Mouse (Mus musculus) CH12.LX (cell line): ENCODE measurements around the gene Gpr55. TPM values are rescaled to one million over a fixed set of nuclear protein-coding genes. Genes with fewer than 3 reads are reported as not detected.
A peak's percentile ranks its signal among the peaks of the same experiment; 100 is the strongest.

Experiments used
- DNase-seq: peaks from one replicate; pipeline ENCODE4 v3.0.0-alpha.2; 2013; ENCODE audit errors: extremely low read depth
- H3K27ac ChIP-seq: 2 replicates; pipeline ENCODE4 v1.5.1; 2012; ENCODE audit warnings: low read depth, mild to moderate bottlenecking, control low read depth, moderate library complexity; ENCODE audit not compliant: insufficient read depth
- H3K27me3 ChIP-seq: replicated peaks from 2 replicates; pipeline ENCODE3; 2012; ENCODE audit warnings: inconsistent platforms
- H3K36me3 ChIP-seq, 2 experiments: replicated peaks in 1 of 2; 2 replicates each; pipeline versions ENCODE3 to v1.6.1; 2012; ENCODE audit warnings: inconsistent platforms in 1 of 2, low read length in 1 of 2, mild to moderate bottlenecking in 1 of 2, mixed read lengths in 1 of 2, moderate library complexity in 1 of 2; ENCODE audit not compliant: control insufficient read depth in 1 of 2, insufficient read depth in 1 of 2
- H3K4me1 ChIP-seq, 2 experiments: 2 replicates each; pipeline ENCODE4 v1.6.1; 2012; ENCODE audit warnings: inconsistent platforms in 1 of 2, moderate library complexity in 1 of 2; ENCODE audit not compliant: insufficient read depth in 2 of 2, control insufficient read depth in 1 of 2
- H3K4me2 ChIP-seq: 2 replicates; pipeline ENCODE4 v1.6.1; 2012; ENCODE audit warnings: low read depth, mild to moderate bottlenecking, control low read depth; ENCODE audit not compliant: poor library complexity, insufficient read depth, severe bottlenecking
- H3K4me3 ChIP-seq, 3 experiments: fragments of 150-350 bp in 1 of 3; sonication (generic) in 1 of 3; replicated peaks in 1 of 3; 2 replicates each; pipeline versions ENCODE3 to v1.5.1; 2011 to 2012; ENCODE audit warnings: low read depth in 2 of 3, low read length in 2 of 3, mild to moderate bottlenecking in 2 of 3, moderate library complexity in 2 of 3, control low read depth in 1 of 3, improper control_type of control experiment in 1 of 3, inconsistent platforms in 1 of 3, mixed read lengths in 1 of 3; ENCODE audit not compliant: poor library complexity in 1 of 3
- H3K79me2 ChIP-seq: replicated peaks from 2 replicates; pipeline ENCODE4 v1.6.1; 2012; ENCODE audit warnings: mild to moderate bottlenecking, moderate library complexity; ENCODE audit not compliant: control insufficient read depth, poor library complexity, insufficient read depth, severe bottlenecking; ENCODE audit errors: extremely low read depth
- H3K9ac ChIP-seq: 2 replicates; pipeline ENCODE4 v1.6.1; 2012; ENCODE audit warnings: low read depth, mild to moderate bottlenecking, control low read depth, moderate library complexity; ENCODE audit not compliant: insufficient read depth
- H3K9me3 ChIP-seq: replicated peaks from 2 replicates; pipeline ENCODE3; 2012; ENCODE audit warnings: low read length, inconsistent platforms, mixed read lengths
- BHLHE40 ChIP-seq: IDR thresholded peaks from 2 replicates; pipeline ENCODE4 v1.6.1; 2011; ENCODE audit warnings: mild to moderate bottlenecking, low read depth, low read length, improper control_type of control experiment
- CHD1 ChIP-seq: IDR thresholded peaks from 2 replicates; pipeline ENCODE4 v1.6.1; 2012; ENCODE audit warnings: low read depth, low read length, improper control_type of control experiment, inconsistent platforms
- CHD2 ChIP-seq: IDR thresholded peaks from 2 replicates; pipeline ENCODE4 v1.6.1; 2011; ENCODE audit warnings: low read length, improper control_type of control experiment
- CTCF ChIP-seq, 2 experiments: IDR thresholded peaks in 1 of 2; conservative IDR thresholded peaks in 1 of 2; 2 replicates each; pipeline ENCODE4 v1.5.1; 2011 to 2012; ENCODE audit warnings: low read depth in 2 of 2, low read length in 2 of 2, improper control_type of control experiment in 1 of 2, inconsistent platforms in 1 of 2, mild to moderate bottlenecking in 1 of 2, moderate library complexity in 1 of 2
- E2F4 ChIP-seq: IDR thresholded peaks from 2 replicates; pipeline ENCODE4 v1.6.1; 2011; ENCODE audit warnings: low read depth, low read length, improper control_type of control experiment; ENCODE audit not compliant: insufficient replicate concordance
- ELF1 ChIP-seq: IDR thresholded peaks from 2 replicates; pipeline ENCODE4 v1.6.1; 2014; ENCODE audit warnings: low read depth, mild to moderate bottlenecking, inconsistent platforms, low read length, improper control_type of control experiment
- EP300 ChIP-seq: IDR thresholded peaks from 2 replicates; pipeline ENCODE4 v1.6.1; 2011; ENCODE audit warnings: low read length, improper control_type of control experiment
- ETS1 ChIP-seq: conservative IDR thresholded peaks from 2 replicates; pipeline ENCODE4 v1.6.1; 2012; ENCODE audit warnings: low read depth, mild to moderate bottlenecking, inconsistent platforms, low read length, improper control_type of control experiment, moderate library complexity
- GABPA ChIP-seq: IDR thresholded peaks from 2 replicates; pipeline ENCODE4 v1.6.1; 2012; ENCODE audit warnings: low read depth, low read length, improper control_type of control experiment, inconsistent platforms; ENCODE audit not compliant: insufficient replicate concordance
- HCFC1 ChIP-seq: IDR thresholded peaks from 2 replicates; pipeline ENCODE4 v1.6.1; 2012; ENCODE audit warnings: low read depth, mild to moderate bottlenecking, inconsistent platforms, low read length, improper control_type of control experiment
- IRF4 ChIP-seq: IDR thresholded peaks from 2 replicates; pipeline ENCODE4 v1.6.1; 2014; ENCODE audit warnings: low read depth, mild to moderate bottlenecking, inconsistent platforms, low read length, improper control_type of control experiment
- JUN ChIP-seq: IDR thresholded peaks from 2 replicates; pipeline ENCODE4 v1.6.1; 2011; ENCODE audit warnings: low read depth, mild to moderate bottlenecking, low read length, improper control_type of control experiment, moderate library complexity; ENCODE audit not compliant: insufficient read depth
- JUND ChIP-seq: conservative IDR thresholded peaks from 2 replicates; pipeline ENCODE4 v1.6.1; 2011; ENCODE audit warnings: low read depth, low read length, improper control_type of control experiment
- KAT2A ChIP-seq: IDR thresholded peaks from 2 replicates; pipeline ENCODE4 v1.6.1; 2012; ENCODE audit warnings: low read length, improper control_type of control experiment, inconsistent platforms; ENCODE audit not compliant: insufficient replicate concordance
- MAFK ChIP-seq: IDR thresholded peaks from 2 replicates; pipeline ENCODE4 v1.6.1; 2011; ENCODE audit warnings: low read length, improper control_type of control experiment; ENCODE audit not compliant: insufficient replicate concordance
- MAX ChIP-seq: IDR thresholded peaks from 2 replicates; pipeline ENCODE4 v1.6.1; 2011; ENCODE audit warnings: low read length, improper control_type of control experiment
- MAZ ChIP-seq: IDR thresholded peaks from 2 replicates; pipeline ENCODE4 v1.6.1; 2012; ENCODE audit warnings: low read depth, mild to moderate bottlenecking, inconsistent platforms, low read length, improper control_type of control experiment, moderate library complexity
- MEF2A ChIP-seq: IDR thresholded peaks from 2 replicates; pipeline ENCODE4 v1.6.1; 2014; ENCODE audit warnings: low read depth, mild to moderate bottlenecking, inconsistent platforms, low read length, improper control_type of control experiment, borderline replicate concordance
- MXI1 ChIP-seq: IDR thresholded peaks from 2 replicates; pipeline ENCODE4 v1.6.1; 2011; ENCODE audit warnings: mild to moderate bottlenecking, low read depth, low read length, improper control_type of control experiment
- MYC ChIP-seq: IDR thresholded peaks from 2 replicates; pipeline ENCODE4 v1.6.1; 2011; ENCODE audit warnings: low read depth, mild to moderate bottlenecking, improper control_type of control experiment, low read length
- NELFE ChIP-seq: IDR thresholded peaks from 2 replicates; pipeline ENCODE4 v1.6.1; 2011; ENCODE audit warnings: low read depth, low read length, improper control_type of control experiment
- NRF1 ChIP-seq: IDR thresholded peaks from 2 replicates; pipeline ENCODE4 v1.6.1; 2014; ENCODE audit warnings: low read depth, mild to moderate bottlenecking, inconsistent platforms, low read length, improper control_type of control experiment, moderate library complexity
- PAX5 ChIP-seq: IDR thresholded peaks from 2 replicates; pipeline ENCODE4 v1.6.1; 2012; ENCODE audit warnings: low read length, inconsistent platforms, mixed read lengths
- POLR2A ChIP-seq: IDR thresholded peaks from 2 replicates; pipeline ENCODE4 v1.6.1; 2011; ENCODE audit warnings: low read depth, mild to moderate bottlenecking, improper control_type of control experiment, low read length
- POLR2AphosphoS2 ChIP-seq: IDR thresholded peaks from 2 replicates; pipeline ENCODE4 v1.6.1; 2011; ENCODE audit warnings: low read depth, low read length, improper control_type of control experiment
- RAD21 ChIP-seq: IDR thresholded peaks from 2 replicates; pipeline ENCODE4 v1.6.1; 2011; ENCODE audit warnings: low read depth, mild to moderate bottlenecking, low read length, improper control_type of control experiment, moderate library complexity
- RCOR1 ChIP-seq: conservative IDR thresholded peaks from 2 replicates; pipeline ENCODE4 v1.6.1; 2012; ENCODE audit warnings: low read depth, mild to moderate bottlenecking, inconsistent platforms, low read length, improper control_type of control experiment
- SIN3A ChIP-seq: IDR thresholded peaks from 2 replicates; pipeline ENCODE4 v1.6.1; 2012; ENCODE audit warnings: low read length, improper control_type of control experiment, inconsistent platforms
- SMC3 ChIP-seq: IDR thresholded peaks from 2 replicates; pipeline ENCODE4 v1.6.1; 2011; ENCODE audit warnings: low read depth, low read length, improper control_type of control experiment
- TBP ChIP-seq: conservative IDR thresholded peaks from 2 replicates; pipeline ENCODE4 v1.6.1; 2011; ENCODE audit warnings: low read depth, low read length, improper control_type of control experiment
- TCF12 ChIP-seq: IDR thresholded peaks from 2 replicates; pipeline ENCODE4 v1.6.1; 2014; ENCODE audit warnings: low read depth, mild to moderate bottlenecking, inconsistent platforms, low read length, improper control_type of control experiment
- UBTF ChIP-seq: IDR thresholded peaks from 2 replicates; pipeline ENCODE4 v1.6.1; 2012; ENCODE audit warnings: low read depth, mild to moderate bottlenecking, inconsistent platforms, low read length, improper control_type of control experiment, moderate library complexity
- USF1 ChIP-seq: IDR thresholded peaks from 2 replicates; pipeline ENCODE4 v1.6.1; 2014; ENCODE audit warnings: low read depth, mild to moderate bottlenecking, inconsistent platforms, low read length, improper control_type of control experiment
- USF2 ChIP-seq: conservative IDR thresholded peaks from 2 replicates; pipeline ENCODE4 v1.6.1; 2011; ENCODE audit warnings: low read depth, low read length, improper control_type of control experiment
- ZC3H11A ChIP-seq: IDR thresholded peaks from 2 replicates; pipeline ENCODE4 v1.6.1; 2012; ENCODE audit warnings: low read depth, mild to moderate bottlenecking, inconsistent platforms, low read length, improper control_type of control experiment
- ZKSCAN1 ChIP-seq: IDR thresholded peaks from 2 replicates; pipeline ENCODE4 v1.6.1; 2012; ENCODE audit warnings: low read depth, inconsistent platforms, low read length, improper control_type of control experiment, borderline replicate concordance
- ZMIZ1 ChIP-seq: IDR thresholded peaks from 2 replicates; pipeline ENCODE4 v1.6.1; 2012; ENCODE audit warnings: low read depth, mild to moderate bottlenecking, inconsistent platforms, low read length, improper control_type of control experiment
- ZNF384 ChIP-seq: IDR thresholded peaks from 2 replicates; pipeline ENCODE4 v1.6.1; 2012; ENCODE audit warnings: low read depth, low read length, improper control_type of control experiment, inconsistent platforms
- dilution Hi-C: fragments of 300-500 bp; cut with MboI; formaldehyde crosslinking; loops from 2 replicates; pipeline ENCODE4 v1.14.3; 2020; ENCODE audit warnings: low sequenced_read_pairs; ENCODE audit not compliant: extremely low pct_unique_long_range_greater_than_20kb, extremely low pct_ligation_motif_present
- in situ Hi-C: fragments of 300-500 bp; cut with MboI; formaldehyde crosslinking; loops from 3 replicates; pipeline ENCODE4 v1.14.3; 2019; ENCODE audit warnings: low sequenced_read_pairs, low pct_ligation_motif_present, low pct_unique_long_range_greater_than_20kb, mixed read lengths
- polyA plus RNA-seq: library from polyadenylated mRNA; unstranded; fragments of >175 nt; gene quantifications from 2 replicates; pipeline ENCODE4 v1.2.1, GENCODE M21; 2012; ENCODE audit warnings: low read depth; ENCODE audit not compliant: insufficient read length
- total RNA-seq, 2 experiments: library from RNA; depleted of rRNA; stranded (reverse); fragments of 300-350 nt in 1 of 2; fragments of >200 nt in 1 of 2; gene quantifications; 2 replicates each; pipeline ENCODE4 v1.2.3; 2012 to 2014

Gpr55 gene
- 24.3 and 25.6 TPM in 2 replicates for total RNA-seq (2012; rRNA removed)
- 16.2 and 16.4 TPM in 2 replicates for total RNA-seq (2014; rRNA removed)
- 17.3 and 20.3 TPM in 2 replicates for polyA plus RNA-seq

DNA sequence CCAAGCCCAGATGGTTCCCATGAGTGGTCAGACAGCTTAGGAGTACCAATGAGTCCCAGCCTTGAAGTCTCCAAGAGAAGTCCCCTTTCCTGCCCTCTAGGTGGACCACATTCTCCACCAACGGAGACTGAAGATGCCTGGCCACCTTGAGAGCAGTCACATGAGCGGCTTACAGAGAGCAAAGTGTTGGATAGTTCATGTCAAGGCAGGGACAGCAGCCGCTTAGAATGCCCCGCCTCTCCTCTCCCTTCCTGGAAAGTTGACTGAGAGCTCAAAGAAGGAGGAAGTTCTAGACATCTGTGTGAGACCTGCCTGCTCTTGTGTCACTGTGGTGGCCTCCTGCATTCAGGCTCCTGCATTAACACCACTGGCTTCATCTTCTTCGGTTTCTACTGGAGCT is at the start of gene Gpr55:
Gene Gpr55, minus strand, starts transcription at position 135 of the 400 bp plus-strand sequence.
- peak; percentile 91 for DNase-seq
- in situ Hi-C loops: loop anchor here (5.0 kb wide), 1 partner anchor 46 kb away; no protein-coding TSS in a partner anchor
- H3K4me3 ChIP-seq: peak within 1 kb of the TSS; percentile 68 to 84 (median 70)

DNA sequence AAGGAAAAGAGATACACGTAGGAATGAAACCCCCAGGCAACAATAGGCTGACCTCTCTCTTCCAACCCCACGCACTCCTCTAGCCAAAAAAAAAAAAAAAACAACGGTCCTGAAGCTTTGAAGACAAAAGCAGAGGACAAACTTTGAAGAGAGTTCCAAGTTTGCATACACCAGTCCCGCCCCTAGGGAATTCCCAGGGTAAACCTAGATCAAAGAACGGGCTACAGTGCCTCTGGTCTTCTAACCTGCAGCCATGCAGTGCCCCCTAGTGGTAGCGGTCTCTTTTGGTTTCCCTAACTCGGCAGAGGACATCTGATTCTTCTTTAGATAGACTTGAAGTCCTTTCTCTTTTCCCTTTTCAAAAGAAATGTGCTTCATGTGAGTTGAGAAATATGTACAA is 47.0 kb upstream of the Gpr55 start:
- in situ Hi-C loops (loop anchor here (5.0 kb wide), 4 partner anchors 45 to 255 kb away; partner anchors contain the start of gene Gpr55), dilution Hi-C loops (no loop called here)
- Histone ChIP-seq H3K36me3 (no peaks in the 10 kb centered on the region), H3K4me2 (peak overlapping the region; percentile 68), H3K9ac (peak overlapping the region; percentile 53), H3K4me3 (no peak overlapping the region), H3K79me2 (no peaks in the 10 kb centered on the region), H3K4me1 (peaks cover 20 to 27% of the 10 kb centered on the region in 2 experiments), H3K27ac (peak overlapping the region; percentile 68; the same call in 1 of the 2 replicates), H3K27me3 (no peaks in the 10 kb centered on the region), H3K9me3 (peaks cover 2% of the 10 kb centered on the region)
- DNase-seq: peak; percentile 97
- TF ChIP-seq EP300 (no peak), MAX (no peak), RCOR1 (0 out of 2 replicates have a peak, but pooled peaks have one; percentile 44), CTCF (conservative IDR thresholded peaks at IDR 0.05 in 1 of 2, IDR thresholded peaks at IDR 0.05 in 1 of 2; ENCODE audit: low read depth in 2 of 2, low read length in 2 of 2) (peak; percentile 85 to 97), ELF1 (peak; percentile 42), MXI1 (0 out of 2 replicates have a peak, but pooled peaks have one; percentile 8), TCF12 (peak; percentile 53; the same call in 1 of the 2 replicates), NRF1 (no peak), PAX5 (no peak), GABPA (no peak), NELFE (peak; percentile 54; the same call in 1 of the 2 replicates), ETS1 (peak; percentile 52), BHLHE40 (peak; percentile 51; the same call in 1 of the 2 replicates), SMC3 (peak; percentile 99), ZNF384 (peak; percentile 93), KAT2A (no peak)

More for the DNA sequence above, at the start of gene Gpr55:
- H3K79me2 ChIP-seq: peaks cover 35% of the 10 kb centered on the region
- H3K9me3 ChIP-seq: peaks cover 2% of the 10 kb centered on the region
- H3K27me3 ChIP-seq: no peaks in the 10 kb centered on the region
- peak within 1 kb of the TSS; percentile 91 for H3K4me2 ChIP-seq
- H3K4me1 ChIP-seq: peaks cover 12 to 47% of the 10 kb centered on the region in 2 experiments
- H3K9ac ChIP-seq: peak within 1 kb of the TSS; percentile 93
- dilution Hi-C loops: no loop called here
- TF ChIP-seq USF1: peak; percentile 59
- TF ChIP-seq KAT2A: no peak
- TF ChIP-seq NELFE: no peak
- TF ChIP-seq MYC: 0 out of 2 replicates have a peak, but pooled peaks have one; percentile 27
- peak; percentile 32; the same call in 1 of the 2 replicates for TF ChIP-seq SIN3A
- peak; percentile 59 for TF ChIP-seq MAX
- TF ChIP-seq TBP: peak; percentile 78; the same call in 1 of the 2 replicates
- TF ChIP-seq JUND: no peak
- TF ChIP-seq ZKSCAN1: no peak
- no peak for TF ChIP-seq NRF1
- peak; percentile 43; the same call in 1 of the 2 replicates for TF ChIP-seq USF2
- no peak for TF ChIP-seq UBTF
- peak; percentile 85 for TF ChIP-seq ELF1
- TF ChIP-seq MEF2A: peak; percentile 35; the same call in 1 of the 2 replicates
- no peak; the same call in none of the 2 replicates for TF ChIP-seq EP300
- TF ChIP-seq ZC3H11A: no peak
- peak in 1 of 2 experiments; percentile 62; a peak in 2 of 4 replicates for TF ChIP-seq CTCF (conservative IDR thresholded peaks at IDR 0.05 in 1 of 2, IDR thresholded peaks at IDR 0.05 in 1 of 2; ENCODE audit: low read depth in 2 of 2, low read length in 2 of 2)
- TF ChIP-seq PAX5: no peak
- peak; percentile 66 for TF ChIP-seq ETS1
- TF ChIP-seq RCOR1: no peak
- peak; percentile 69 for TF ChIP-seq RAD21
- no peak for TF ChIP-seq CHD1
- no peak for TF ChIP-seq POLR2AphosphoS2
- TF ChIP-seq CHD2: no peak
- no peak for TF ChIP-seq E2F4
- no peak for TF ChIP-seq MAZ
- TF ChIP-seq POLR2A: peak; percentile 79
- TF ChIP-seq JUN: no peak
- no peak; the same call in 1 of the 2 replicates for TF ChIP-seq MXI1
- TF ChIP-seq IRF4: peak; percentile 35; the same call in 1 of the 2 replicates
- TF ChIP-seq ZMIZ1: peak; percentile 41; the same call in 1 of the 2 replicates
- TF ChIP-seq HCFC1: peak; percentile 51
- no peak for TF ChIP-seq ZNF384
- TF ChIP-seq GABPA: no peak
- TF ChIP-seq TCF12: peak; percentile 86
- TF ChIP-seq BHLHE40: peak; percentile 85
- TF ChIP-seq SMC3: peak; percentile 72
- no peak for TF ChIP-seq MAFK
- H3K27ac ChIP-seq: peak within 1 kb of the TSS; percentile 100
- H3K36me3 ChIP-seq: no peaks in the 10 kb centered on the region
